In the genomic region with DNA sequence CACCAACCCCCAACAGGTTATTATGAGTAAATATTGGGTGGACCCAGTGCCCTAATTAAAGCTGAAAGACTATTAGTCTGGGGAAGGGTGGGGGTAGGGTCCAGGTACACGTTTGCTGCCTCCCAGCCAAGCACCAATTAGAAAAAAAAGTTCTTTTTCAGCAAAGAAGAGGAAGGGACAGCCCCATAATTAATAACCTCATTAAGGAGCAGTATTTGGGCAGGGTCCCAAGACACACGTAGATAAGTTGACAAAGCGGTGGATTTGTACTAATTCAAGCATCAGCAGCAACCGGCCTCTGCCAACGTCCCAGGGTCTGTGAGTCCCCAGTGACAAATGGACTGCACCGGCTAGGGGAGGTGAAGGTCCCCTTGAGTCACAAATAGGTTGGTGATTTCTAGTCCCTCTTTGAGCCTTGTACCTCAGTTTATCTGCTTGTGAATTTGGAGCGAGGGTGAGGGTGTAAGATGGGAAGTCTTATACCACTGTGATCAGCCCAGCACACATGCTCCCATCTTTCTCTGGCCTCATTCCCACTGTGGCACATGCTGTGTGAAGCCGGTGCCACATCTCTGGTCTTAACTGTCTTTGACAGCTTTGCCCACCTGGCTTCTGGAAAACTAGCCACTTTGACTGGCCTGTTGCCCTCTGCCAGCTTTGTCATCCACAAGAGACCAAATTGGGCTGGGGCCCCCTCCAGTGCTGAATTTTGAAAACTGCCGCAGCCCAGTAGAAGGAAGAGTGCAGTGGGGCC, we compare ENCODE assay signal across 24 mouse cellular contexts. TPM values are rescaled to one million over a fixed set of nuclear protein-coding genes. Genes with fewer than 3 reads are reported as not detected.
DNase-seq lines count a peak whose midpoint lies in the region; ATAC-seq lines count a peak whose summit lies in the region.
"Had no signal": no experiment of that assay in that cellular context is flagged by ENCODE, and none has a peak within 500 bp of the region (broad histone marks: within the 10 kb centered on the region; RNA-seq: fewer than 3 reads in every experiment).

No protein-coding gene starts in this region.

- H3K4me2 ChIP-seq in forebrain, embryonic 14.5 days (ENCODE audit: low read length): no peak overlapping the region
- H3K4me2 ChIP-seq in forebrain, embryonic 15.5 days (replicated peaks): no peak overlapping the region
- H3K4me2 ChIP-seq: embryonic facial prominence, embryonic 13.5 days; heart, embryonic 12.5 days; heart, embryonic 15.5 days; hindbrain, embryonic 13.5 days; intestine, embryonic 15.5 days had no signal

- ATAC-seq in forebrain, embryonic 14.5 days: no peak
- no peak for ATAC-seq in forebrain, embryonic 15.5 days (replicated peaks)
- ATAC-seq: activated CD4-positive, CD25-positive, alpha-beta regulatory T cell, adult 4 months; hindbrain, embryonic 16.5 days; intestine, embryonic 15.5 days had no signal

- H3K27me3 ChIP-seq in forebrain, embryonic 14.5 days (replicated peaks; ENCODE audit: control insufficient read depth, insufficient read depth, low read length): no peaks in the 10 kb centered on the region
- no peaks in the 10 kb centered on the region for H3K27me3 ChIP-seq in forebrain, embryonic 15.5 days
- H3K27me3 ChIP-seq: heart, embryonic 15.5 days; hindbrain, embryonic 13.5 days; intestine, embryonic 15.5 days had no signal

- H3K27ac ChIP-seq in forebrain, embryonic 14.5 days (ENCODE audit: low read depth, low read length): no peak overlapping the region
- H3K27ac ChIP-seq in forebrain, embryonic 15.5 days (replicated peaks): no peak overlapping the region
- H3K27ac ChIP-seq: embryonic facial prominence, embryonic 10.5 days; embryonic facial prominence, embryonic 13.5 days; heart, embryonic 15.5 days; hindbrain, embryonic 10.5 days; hindbrain, embryonic 13.5 days; intestine, embryonic 15.5 days had no signal

- DNase-seq in cerebellum, postnatal 10 days: peak; percentile 70 to 75
- no peak for DNase-seq in cerebellum, postnatal 4 days (ENCODE audit: low spot score in 2 of 2)
- DNase-seq in forebrain, embryonic 14.5 days (ENCODE audit: low spot score): peak; percentile 62
- peak; percentile 32 for DNase-seq in retina, embryonic 14.5 days (ENCODE audit: low spot score)
- DNase-seq in retina, postnatal 1 day: no peak
- DNase-seq: adrenal gland, adult 8-10 months; embryo, embryonic 11 days; gastrocnemius, postnatal 25 days; heart, adult 18-20 months; heart, postnatal 10 days; heart, postnatal 36 days; kidney, adult 11 months; kidney, adult 8-10 months had no signal

- H3K9me3 ChIP-seq in forebrain, embryonic 14.5 days (replicated peaks; ENCODE audit: control insufficient read depth, low read length): no peaks in the 10 kb centered on the region
- no peaks in the 10 kb centered on the region for H3K9me3 ChIP-seq in forebrain, embryonic 15.5 days
- H3K9me3 ChIP-seq: embryonic facial prominence, embryonic 10.5 days; embryonic facial prominence, embryonic 13.5 days; heart, embryonic 12.5 days; heart, embryonic 15.5 days; hindbrain, embryonic 10.5 days; hindbrain, embryonic 13.5 days; intestine, embryonic 15.5 days had no signal

- no peaks in the 10 kb centered on the region for H3K36me3 ChIP-seq in forebrain, embryonic 14.5 days (ENCODE audit: control insufficient read depth, insufficient read depth, low read length)
- H3K36me3 ChIP-seq in forebrain, embryonic 15.5 days: no peaks in the 10 kb centered on the region
- H3K36me3 ChIP-seq: embryonic facial prominence, embryonic 10.5 days; embryonic facial prominence, embryonic 13.5 days; heart, embryonic 12.5 days; heart, embryonic 15.5 days; hindbrain, embryonic 10.5 days; hindbrain, embryonic 13.5 days; intestine, embryonic 15.5 days had no signal

- H3K4me1 ChIP-seq in forebrain, embryonic 14.5 days (ENCODE audit: control insufficient read depth, insufficient read depth, low read length): peaks cover 19% of the 10 kb centered on the region
- H3K4me1 ChIP-seq in forebrain, embryonic 15.5 days: peaks cover 28% of the 10 kb centered on the region
- H3K4me1 ChIP-seq: intestine, embryonic 15.5 days had no signal

- H3K4me3 ChIP-seq in forebrain, embryonic 14.5 days (ENCODE audit: low read depth, low read length): no peak overlapping the region
- no peak overlapping the region for H3K4me3 ChIP-seq in forebrain, embryonic 15.5 days
- H3K4me3 ChIP-seq: embryonic facial prominence, embryonic 10.5 days; embryonic facial prominence, embryonic 13.5 days; erythroblast, embryonic 14.5 days; heart, embryonic 12.5 days; heart, embryonic 15.5 days; hindbrain, embryonic 10.5 days; hindbrain, embryonic 13.5 days; intestine, embryonic 15.5 days had no signal

- 46% methylated on average over 9 of the region's 9 CpGs for WGBS in forebrain, embryonic 14.5 days
- WGBS in forebrain, embryonic 15.5 days: 54% methylated on average over 9 of the region's 9 CpGs

- no peak overlapping the region for H3K9ac ChIP-seq in forebrain, embryonic 14.5 days (ENCODE audit: low read length)
- no peak overlapping the region for H3K9ac ChIP-seq in forebrain, embryonic 15.5 days (replicated peaks)
- H3K9ac ChIP-seq: embryonic facial prominence, embryonic 13.5 days; heart, embryonic 12.5 days; heart, embryonic 15.5 days; hindbrain, embryonic 13.5 days; intestine, embryonic 15.5 days had no signal

RNA-seq across cellular contexts. Expression of gene Cacna2d2, which starts 20.3 kb away (rescaled TPM):
- 4.2 and 4.3 TPM in 2 replicates for polyA plus RNA-seq in forebrain, embryonic 14.5 days (2014; fragmentation: Nextera tagmentation; extraction: Ambion mirVana)
- 3.9 and 4.2 TPM in 2 replicates for polyA plus RNA-seq in forebrain, embryonic 15.5 days (2015; fragmentation: Nextera tagmentation; extraction: Ambion mirVana)
- polyA plus RNA-seq: erythroblast, embryonic 14.5 days had no signal

Comparison
In these comparisons a context has a peak if more than half of its experiments do, and no peak if none do; other contexts are left out.
1. DNase-seq: peak in cerebellum, postnatal 10 days (2 of 2), forebrain, embryonic 14.5 days (single experiment) and retina, embryonic 14.5 days (single experiment); none in cerebellum, postnatal 4 days (0 of 2) and retina, postnatal 1 day (single experiment).